Mouse (Mus musculus): ENCODE measurements around the gene Crxos. TPM values are rescaled to one million over a fixed set of nuclear protein-coding genes. Genes with fewer than 3 reads are reported as not detected.

Gene Crxos
- polyA plus RNA-seq, 1 experiment from 2014 or later: 0.25 TPM

DNA sequence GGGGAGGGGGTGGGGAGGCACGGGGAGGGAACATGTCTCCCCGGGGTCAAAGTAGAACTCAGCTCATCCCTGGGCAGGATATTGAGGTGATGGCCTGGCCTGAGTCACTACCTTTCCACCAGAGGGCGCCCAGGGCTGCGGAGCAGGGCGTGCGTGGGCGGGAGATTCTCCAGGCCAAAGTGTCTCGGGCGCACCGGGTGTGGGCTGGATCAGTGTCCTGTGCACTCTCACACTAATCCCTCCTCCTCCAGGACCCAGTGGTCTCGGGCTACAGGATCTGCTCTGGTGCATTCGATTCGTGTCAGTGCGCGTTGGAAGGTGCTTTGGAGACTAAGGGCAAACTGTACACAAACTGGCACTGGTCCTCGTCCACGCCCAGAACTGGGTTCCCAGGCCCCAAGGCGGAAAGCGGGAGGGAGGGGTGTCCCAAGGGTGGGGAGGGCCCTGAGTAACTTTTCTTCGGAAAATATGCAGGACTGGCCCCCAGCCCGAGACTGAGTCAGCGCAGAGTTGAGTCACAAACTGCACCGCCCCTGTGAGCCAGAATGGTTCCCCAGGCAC lies 66.0 kb downstream of the Crxos start:
- Histone ChIP-seq H3K27ac (replicated peaks) (no peak overlapping the region), H3K27me3 (no peaks in the 10 kb centered on the region), H3K9me3 (no peaks in the 10 kb centered on the region), H3K36me3 (peaks cover 8% of the 10 kb centered on the region), H3K9ac (replicated peaks) (no peak overlapping the region), H3K4me3 (no peak overlapping the region), H3K4me2 (replicated peaks) (peak overlapping the region; percentile 38), H3K4me1 (peaks cover 30% of the 10 kb centered on the region)
- 8% methylated on average over 23 of the region's 23 CpGs for WGBS
- ATAC-seq (replicated peaks): no peak

DNA sequence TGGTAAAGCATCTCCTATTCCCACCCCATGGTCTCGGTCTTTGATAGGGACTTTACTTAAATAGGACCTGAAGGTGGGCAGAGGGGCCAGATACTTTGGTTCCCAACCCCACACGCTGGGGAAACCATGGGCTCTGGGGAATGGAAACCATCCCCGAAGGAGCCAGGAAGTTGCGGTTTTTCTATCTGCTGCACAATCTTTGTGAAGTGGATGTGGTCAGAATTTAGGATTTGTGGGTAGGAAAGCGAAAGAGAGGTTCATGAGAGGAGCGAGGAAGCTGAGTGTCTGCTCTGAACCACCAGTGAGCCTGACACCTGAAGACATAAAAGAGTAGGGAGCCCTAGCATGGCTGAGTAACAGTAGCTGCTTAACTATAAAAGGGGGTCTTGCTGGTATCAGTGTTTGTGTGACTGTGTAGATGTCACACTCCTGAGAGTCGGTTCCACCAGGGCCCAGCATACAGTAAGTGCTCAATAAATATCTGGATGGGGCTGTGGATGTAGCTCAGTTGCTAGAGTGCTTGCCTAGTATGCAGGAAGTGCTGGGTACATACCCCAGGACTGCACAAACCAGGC lies 66.9 kb downstream of the Crxos start:
- H3K4me3 ChIP-seq: no peak overlapping the region
- H3K4me1 ChIP-seq: peaks cover 23% of the 10 kb centered on the region
- H3K4me2 ChIP-seq (replicated peaks): no peak overlapping the region
- no peaks in the 10 kb centered on the region for H3K27me3 ChIP-seq
- H3K9me3 ChIP-seq: no peaks in the 10 kb centered on the region
- no peak overlapping the region for H3K9ac ChIP-seq (replicated peaks)
- no peak for ATAC-seq (replicated peaks)
- no peak overlapping the region for H3K27ac ChIP-seq (replicated peaks)
- whole genome bisulfite sequencing: 89% methylated on average over 7 of the region's 7 CpGs
- H3K36me3 ChIP-seq: no peaks in the 10 kb centered on the region

DNA sequence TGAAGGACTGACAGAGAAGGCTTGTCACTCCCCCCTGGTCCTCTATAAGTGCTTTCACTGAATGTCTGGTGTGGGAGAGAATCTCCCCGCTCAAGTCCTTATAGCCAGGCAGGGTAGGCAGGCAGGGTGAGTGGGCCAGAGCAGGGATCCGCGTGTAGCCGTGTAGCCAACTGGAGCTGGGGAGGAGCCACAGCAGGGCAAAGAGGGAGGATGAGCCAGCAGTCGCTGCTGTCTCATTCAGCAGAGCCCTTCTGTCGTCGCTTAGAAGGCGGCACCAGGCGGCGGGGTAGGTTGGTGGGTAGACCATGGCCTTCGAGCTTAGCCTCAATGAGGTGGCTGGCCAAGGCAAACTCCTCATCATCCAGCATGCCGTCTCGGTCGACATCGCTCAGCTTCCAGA lies 67.6 kb downstream of the Crxos start:
- WGBS: 92% methylated on average over 15 of the region's 15 CpGs
- Histone ChIP-seq H3K9ac (replicated peaks) (no peak overlapping the region), H3K27ac (replicated peaks) (no peak overlapping the region), H3K36me3 (no peaks in the 10 kb centered on the region), H3K9me3 (no peaks in the 10 kb centered on the region), H3K4me2 (replicated peaks) (no peak overlapping the region), H3K4me1 (peaks cover 16% of the 10 kb centered on the region), H3K27me3 (no peaks in the 10 kb centered on the region), H3K4me3 (no peak overlapping the region)
- ATAC-seq (replicated peaks): no peak

DNA sequence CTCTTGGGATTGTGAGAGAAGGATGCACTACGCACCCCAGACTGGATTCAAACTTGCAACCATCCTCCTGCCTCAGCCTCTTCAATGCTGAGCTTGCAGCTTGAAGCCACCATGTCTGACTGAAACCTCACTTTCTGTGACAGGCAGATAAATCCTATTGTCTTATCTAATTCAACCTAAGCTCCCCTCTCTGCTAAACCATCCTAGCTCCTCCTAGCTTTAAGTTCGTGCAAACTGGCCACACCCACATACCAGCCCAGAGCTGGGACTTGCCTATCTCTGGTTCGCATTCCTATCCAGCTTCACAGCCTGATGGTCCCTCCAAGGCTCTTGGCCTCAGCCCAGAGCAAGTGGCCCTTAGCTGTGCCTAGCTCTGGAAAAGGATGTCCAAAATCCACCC lies 70.0 kb downstream of the Crxos start:
- Histone ChIP-seq H3K27ac (replicated peaks) (no peak overlapping the region), H3K36me3 (no peaks in the 10 kb centered on the region), H3K4me3 (no peak overlapping the region), H3K27me3 (no peaks in the 10 kb centered on the region), H3K4me1 (peaks cover 6% of the 10 kb centered on the region), H3K4me2 (replicated peaks) (no peak overlapping the region), H3K9ac (replicated peaks) (no peak overlapping the region), H3K9me3 (no peaks in the 10 kb centered on the region)
- no peak for ATAC-seq (replicated peaks)
- WGBS: 67% methylated on average over 3 of the region's 3 CpGs

Other genes starting within 250 kb of the Crxos start
- not detected in 2 replicates for gene Obox3, start 242.7 kb upstream of the Crxos start, polyA plus RNA-seq (2015; fragmentation: Nextera tagmentation; extraction: Ambion mirVana)
- not detected in 2 replicates for gene Obox5, start 132.5 kb upstream of the Crxos start, polyA plus RNA-seq (2015; fragmentation: Nextera tagmentation; extraction: Ambion mirVana)
- not detected in 2 replicates for gene Obox6, start 42.9 kb upstream of the Crxos start, polyA plus RNA-seq (2015; fragmentation: Nextera tagmentation; extraction: Ambion mirVana)
- gene Crx, start 2.6 kb upstream of the Crxos start, polyA plus RNA-seq (2015; fragmentation: Nextera tagmentation; extraction: Ambion mirVana): 0.88 TPM in 1 of 2 replicates, not detected in the other
- gene Selenow, start 39.8 kb downstream of the Crxos start, polyA plus RNA-seq (2015; fragmentation: Nextera tagmentation; extraction: Ambion mirVana): 1,503 and 1,574 TPM in 2 replicates
- gene Nop53, start 63.5 kb downstream of the Crxos start, polyA plus RNA-seq (2015; fragmentation: Nextera tagmentation; extraction: Ambion mirVana): 144 and 150 TPM in 2 replicates
- gene Ehd2, start 85.0 kb downstream of the Crxos start, polyA plus RNA-seq (2015; fragmentation: Nextera tagmentation; extraction: Ambion mirVana): 3.7 and 5.0 TPM in 2 replicates
- 10.1 and 10.7 TPM in 2 replicates for gene Bicra, start 165.3 kb downstream of the Crxos start, polyA plus RNA-seq (2015; fragmentation: Nextera tagmentation; extraction: Ambion mirVana)
- 0.09 TPM in 1 of 2 replicates, not detected in the other for gene Zfp541, start 179.2 kb downstream of the Crxos start, polyA plus RNA-seq (2015; fragmentation: Nextera tagmentation; extraction: Ambion mirVana)
- 186 and 200 TPM in 2 replicates for gene Napa, start 215.8 kb downstream of the Crxos start, polyA plus RNA-seq (2015; fragmentation: Nextera tagmentation; extraction: Ambion mirVana)
- gene Kptn, start 237.3 kb downstream of the Crxos start, polyA plus RNA-seq (2015; fragmentation: Nextera tagmentation; extraction: Ambion mirVana): 43.0 and 43.7 TPM in 2 replicates
- 0.96 and 1.1 TPM in 2 replicates for gene Slc8a2, start 247.2 kb downstream of the Crxos start, polyA plus RNA-seq (2015; fragmentation: Nextera tagmentation; extraction: Ambion mirVana)

Data from forebrain, embryonic 15.5 days (tissue).